Mouse (Mus musculus): ENCODE data around the gene Rabggtb. TPM values are rescaled to one million over a fixed set of nuclear protein-coding genes. Genes with fewer than 3 reads are reported as not detected.

Gene Rabggtb
- 102 TPM for polyA plus RNA-seq (2014; fragmentation: Illumina TruSeq; extraction: RNeasy Lipid Tissue Mini Kit (QIAGEN cat#74804); ENCODE audit: low read depth, low replicate concordance)

GRCm38 (mm10) chr3:153912546-153913509 lies at the start of gene Rabggtb:
Rabggtb (minus strand) TSS chr3:153913009.

GRCm38 (mm10) chr3:153944335-153944990 lies 31.7 kb upstream of the Rabggtb start, which contains the start of gene Acadm:
Acadm (minus strand) TSS chr3:153944632.

GRCm38 (mm10) chr3:153906136-153906871 lies 6.5 kb downstream of the Rabggtb start, which contains the start of gene Msh4:
Msh4 (minus strand) TSS chr3:153906138.

Other genes starting within 250 kb of the Rabggtb start
- gene St6galnac3, start 187.8 kb downstream of the Rabggtb start, polyA plus RNA-seq (2014; fragmentation: Illumina TruSeq; extraction: RNeasy Lipid Tissue Mini Kit (QIAGEN cat#74804); ENCODE audit: low read depth, low replicate concordance), result 6.1 TPM
- not detected for gene Asb17, start 68.8 kb downstream of the Rabggtb start, polyA plus RNA-seq (2014; fragmentation: Illumina TruSeq; extraction: RNeasy Lipid Tissue Mini Kit (QIAGEN cat#74804); ENCODE audit: low read depth, low replicate concordance)
- not detected for gene Msh4, start 6.9 kb downstream of the Rabggtb start, polyA plus RNA-seq (2014; fragmentation: Illumina TruSeq; extraction: RNeasy Lipid Tissue Mini Kit (QIAGEN cat#74804); ENCODE audit: low read depth, low replicate concordance)
- gene Acadm, start 31.6 kb upstream of the Rabggtb start, polyA plus RNA-seq (2014; fragmentation: Illumina TruSeq; extraction: RNeasy Lipid Tissue Mini Kit (QIAGEN cat#74804); ENCODE audit: low read depth, low replicate concordance), result 1,283 TPM
- not detected for gene Slc44a5, start 60.4 kb upstream of the Rabggtb start, polyA plus RNA-seq (2014; fragmentation: Illumina TruSeq; extraction: RNeasy Lipid Tissue Mini Kit (QIAGEN cat#74804); ENCODE audit: low read depth, low replicate concordance)